Mouse (Mus musculus) myocyte (in vitro differentiated cells): ENCODE data around the gene Txndc5.

Experiments
- MYOD1 ChIP-seq, 3 experiments: IDR thresholded peaks; one replicate each; pipeline ENCODE4 v1.6.1; 2011; ENCODE audit warnings: control low read depth in 2 of 3, low read depth in 2 of 3, mild to moderate bottlenecking in 2 of 3, moderate library complexity in 1 of 3; ENCODE audit not compliant: insufficient read length in 2 of 3, control insufficient read depth in 1 of 3
- POLR2A ChIP-seq: IDR thresholded peaks from one replicate; pipeline ENCODE4 v1.6.1; 2011; ENCODE audit warnings: low read depth, mild to moderate bottlenecking, control low read depth, moderate library complexity; ENCODE audit not compliant: insufficient read length
- REST ChIP-seq: IDR thresholded peaks from one replicate; pipeline ENCODE4 v1.6.1; 2011; ENCODE audit warnings: mild to moderate bottlenecking, control low read depth, moderate library complexity; ENCODE audit not compliant: insufficient read depth, insufficient read length
- USF1 ChIP-seq: IDR thresholded peaks from one replicate; pipeline ENCODE4 v1.6.1; 2011; ENCODE audit warnings: low read depth, mild to moderate bottlenecking, control low read depth, moderate library complexity

GRCm38 (mm10) chr13:38527041-38527796 lies 1.4 kb downstream of the Txndc5 start:
- TF ChIP-seq USF1 (no peak), MYOD1 (IDR thresholded peaks at IDR 0.05; ENCODE audit: control insufficient read depth in 1 of 3, insufficient read length in 2 of 3, low read depth in 2 of 3) (no peak), POLR2A (no peak), REST (no peak)
